Mouse (Mus musculus): ENCODE measurements at regions not wholly inside any gene's neighbourhood (a gene's known extent, or its start where the extent isn't known, plus 50 kb on each side); places are given as distances from the start of the nearest gene placed in this dataset.

DNA sequence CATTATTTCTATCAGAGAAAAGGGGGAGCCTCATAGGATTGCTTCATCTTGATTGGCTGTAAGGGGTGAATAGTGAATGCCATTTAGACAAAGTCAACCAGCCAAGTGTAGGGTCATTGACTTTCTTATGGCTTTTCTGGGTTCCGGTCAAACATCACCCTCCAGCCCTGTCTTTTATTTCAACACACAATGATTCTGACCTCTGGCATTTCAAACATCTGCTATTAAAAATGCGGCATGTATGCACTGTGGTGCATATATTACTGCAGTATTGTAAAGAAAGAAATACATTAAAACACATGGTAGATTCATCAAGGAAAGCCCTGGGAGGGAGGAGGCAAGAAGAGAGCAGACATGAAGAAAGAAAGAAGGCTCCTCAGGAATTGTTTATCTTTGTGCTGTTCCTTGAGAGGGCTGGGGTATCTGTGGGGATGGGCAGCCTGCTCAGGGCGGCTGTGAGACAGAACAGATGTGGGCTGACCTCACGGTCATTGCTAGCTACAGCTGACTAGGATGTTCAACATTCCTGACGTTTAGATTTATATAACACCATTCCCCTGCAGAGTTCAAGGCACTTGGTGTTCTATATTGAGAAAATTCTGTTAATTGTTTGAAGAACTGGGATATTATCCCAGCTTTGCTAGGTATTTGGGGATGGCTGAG is 303.5 kb upstream of the Ppp2r3a start:
- H3K36me3 ChIP-seq (ENCODE audit: control insufficient read depth, insufficient read depth, low read length, poor library complexity, severe bottlenecking): no peaks in the 10 kb centered on the region
- H3K27me3 ChIP-seq (ENCODE audit: control insufficient read depth, insufficient read depth, low read length, poor library complexity, severe bottlenecking): no peaks in the 10 kb centered on the region
- no peak for DNase-seq (ENCODE audit: low read depth, low spot score)

DNA sequence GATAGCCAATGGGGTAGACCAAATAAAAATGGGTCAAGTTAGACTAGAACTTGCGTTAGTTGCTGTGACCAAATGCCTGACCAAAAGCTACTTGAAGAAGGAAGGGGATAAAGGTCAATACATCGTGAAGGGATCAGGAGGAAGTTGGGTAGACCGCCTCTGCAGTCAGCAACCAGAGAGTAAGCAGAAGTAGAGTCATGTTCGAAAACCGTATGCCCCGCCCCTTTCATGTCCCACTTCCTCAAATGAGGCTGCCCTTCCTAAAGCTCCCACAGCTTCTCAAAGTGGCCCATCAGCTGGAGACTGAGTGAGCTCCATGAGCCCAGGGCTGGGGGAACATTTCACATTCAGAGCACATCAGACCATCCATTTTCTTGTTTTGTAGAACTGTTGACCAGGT is 301.2 kb upstream of the Ppp2r3a start:
- no peaks in the 10 kb centered on the region for H3K36me3 ChIP-seq (ENCODE audit: control insufficient read depth, insufficient read depth, low read length, poor library complexity, severe bottlenecking)
- DNase-seq (ENCODE audit: low read depth, low spot score): no peak
- H3K27me3 ChIP-seq (ENCODE audit: control insufficient read depth, insufficient read depth, low read length, poor library complexity, severe bottlenecking): no peaks in the 10 kb centered on the region

- Histone ChIP-seq H3K27me3 (ENCODE audit: control insufficient read depth, insufficient read depth, low read length, poor library complexity, severe bottlenecking) (no peaks in the 10 kb centered on the region), H3K36me3 (ENCODE audit: control insufficient read depth, insufficient read depth, low read length, poor library complexity, severe bottlenecking) (no peaks in the 10 kb centered on the region)
- DNase-seq (ENCODE audit: low read depth, low spot score): no peak
These were observed 299.7 kb upstream of the Ppp2r3a start for GRCm38 (mm10) chr9:101551256-101551655.

- Histone ChIP-seq H3K27me3 (ENCODE audit: control insufficient read depth, insufficient read depth, low read length, poor library complexity, severe bottlenecking) (no peaks in the 10 kb centered on the region), H3K36me3 (ENCODE audit: control insufficient read depth, insufficient read depth, low read length, poor library complexity, severe bottlenecking) (no peaks in the 10 kb centered on the region)
- DNase-seq (ENCODE audit: low read depth, low spot score): no peak
These were observed 294.7 kb upstream of the Ppp2r3a start for GRCm38 (mm10) chr9:101546213-101546832.

DNA sequence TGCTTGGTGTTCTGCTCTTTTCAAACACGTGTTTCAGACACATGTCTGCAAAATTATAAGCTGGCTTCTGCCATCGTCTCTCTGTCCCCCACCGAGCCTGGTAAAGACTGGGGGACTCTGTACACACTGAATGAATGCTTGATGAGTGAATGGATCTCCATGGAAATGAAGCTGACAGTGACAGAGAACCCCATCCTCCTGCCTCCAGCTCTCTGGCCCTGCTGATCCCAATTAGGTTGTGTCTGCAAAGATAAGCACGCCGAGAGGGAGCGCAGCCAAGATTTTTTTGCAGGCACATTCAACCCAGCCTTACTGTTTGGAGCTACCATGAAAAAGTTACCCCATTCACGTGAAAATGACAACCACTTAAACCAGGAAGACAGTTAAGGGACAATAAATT is 266.5 kb upstream of the Ppp2r3a start:
- H3K27me3 ChIP-seq (ENCODE audit: control insufficient read depth, insufficient read depth, low read length, poor library complexity, severe bottlenecking): no peaks in the 10 kb centered on the region
- no peaks in the 10 kb centered on the region for H3K36me3 ChIP-seq (ENCODE audit: control insufficient read depth, insufficient read depth, low read length, poor library complexity, severe bottlenecking)
- DNase-seq (ENCODE audit: low read depth, low spot score): no peak

DNA sequence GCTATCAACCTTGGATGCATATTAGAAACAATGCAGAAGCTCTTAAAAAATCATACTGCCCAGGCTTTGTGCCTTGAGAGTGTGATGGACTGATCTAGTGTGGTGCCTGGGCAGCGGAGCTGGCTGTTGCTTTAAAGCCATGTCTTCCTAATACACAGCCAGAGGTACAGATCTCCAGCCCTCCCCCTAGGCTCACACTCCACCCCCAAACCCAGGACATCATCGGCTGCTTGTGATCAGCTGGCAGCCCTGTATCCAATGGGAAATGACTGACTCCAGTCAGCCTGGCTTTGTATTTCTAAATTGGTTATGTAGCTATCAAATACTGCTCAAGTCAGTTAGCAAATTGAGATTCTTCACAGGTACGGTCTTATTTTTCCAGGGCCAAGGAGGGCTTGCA is 259.2 kb upstream of the Ppp2r3a start:
- DNase-seq (ENCODE audit: low read depth, low spot score): no peak

GRCm38 (mm10) chr9:101509196-101509595 is 257.6 kb upstream of the Ppp2r3a start:
- DNase-seq (ENCODE audit: low read depth, low spot score): no peak

More for the DNA sequence above, 259.2 kb upstream of the Ppp2r3a start:
- Histone ChIP-seq H3K36me3 (ENCODE audit: control insufficient read depth, insufficient read depth, low read length, poor library complexity, severe bottlenecking) (no peaks in the 10 kb centered on the region), H3K27me3 (ENCODE audit: control insufficient read depth, insufficient read depth, low read length, poor library complexity, severe bottlenecking) (no peaks in the 10 kb centered on the region)

GRCm38 (mm10) chr9:101507023-101507690 is 255.6 kb upstream of the Ppp2r3a start:
- no peaks in the 10 kb centered on the region for H3K36me3 ChIP-seq (ENCODE audit: control insufficient read depth, insufficient read depth, low read length, poor library complexity, severe bottlenecking)
- no peak for DNase-seq (ENCODE audit: low read depth, low spot score)
- no peaks in the 10 kb centered on the region for H3K27me3 ChIP-seq (ENCODE audit: control insufficient read depth, insufficient read depth, low read length, poor library complexity, severe bottlenecking)

More at GRCm38 (mm10) chr9:101509196-101509595, 257.6 kb upstream of the Ppp2r3a start:
- Histone ChIP-seq H3K27me3 (ENCODE audit: control insufficient read depth, insufficient read depth, low read length, poor library complexity, severe bottlenecking) (no peaks in the 10 kb centered on the region), H3K36me3 (ENCODE audit: control insufficient read depth, insufficient read depth, low read length, poor library complexity, severe bottlenecking) (no peaks in the 10 kb centered on the region)

DNA sequence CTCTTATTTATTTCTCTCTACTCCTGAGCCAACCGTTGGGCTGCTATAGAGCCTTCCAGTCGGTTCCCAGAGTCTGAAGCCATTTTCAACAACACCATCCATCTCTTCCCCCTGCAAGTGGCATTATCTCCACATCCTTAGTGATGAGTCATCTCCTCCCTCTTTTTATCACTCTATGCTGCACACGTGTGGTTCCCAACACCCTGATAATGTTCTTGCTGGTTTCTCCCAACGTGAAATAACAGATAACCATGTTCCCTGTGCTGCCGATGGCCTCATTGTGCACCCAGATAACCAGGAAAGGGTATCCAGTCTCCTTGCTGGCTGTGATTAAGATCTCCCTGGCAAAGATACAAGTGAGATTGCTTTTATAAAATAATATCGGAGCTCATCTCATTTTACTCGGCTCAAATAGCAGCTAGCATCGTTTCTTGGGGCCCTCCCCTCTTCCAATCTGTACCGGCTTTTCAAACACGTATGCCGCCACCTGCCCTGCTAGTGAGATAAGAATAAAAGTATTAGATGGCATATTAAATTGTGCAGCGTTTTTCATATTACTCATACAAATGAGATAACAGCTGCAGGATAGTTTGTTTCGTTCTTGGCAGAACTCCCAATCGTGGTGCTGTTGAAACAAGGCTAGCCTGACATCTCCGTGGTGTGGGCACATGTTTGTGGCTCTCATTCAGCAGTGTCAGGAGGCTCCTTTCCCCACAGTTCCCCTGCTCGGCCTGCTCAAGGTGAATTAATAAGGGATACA is 250.3 kb upstream of the Ppp2r3a start:
- Histone ChIP-seq H3K27me3 (ENCODE audit: control insufficient read depth, insufficient read depth, low read length, poor library complexity, severe bottlenecking) (no peaks in the 10 kb centered on the region), H3K36me3 (ENCODE audit: control insufficient read depth, insufficient read depth, low read length, poor library complexity, severe bottlenecking) (no peaks in the 10 kb centered on the region)
- DNase-seq (ENCODE audit: low read depth, low spot score): no peak

DNA sequence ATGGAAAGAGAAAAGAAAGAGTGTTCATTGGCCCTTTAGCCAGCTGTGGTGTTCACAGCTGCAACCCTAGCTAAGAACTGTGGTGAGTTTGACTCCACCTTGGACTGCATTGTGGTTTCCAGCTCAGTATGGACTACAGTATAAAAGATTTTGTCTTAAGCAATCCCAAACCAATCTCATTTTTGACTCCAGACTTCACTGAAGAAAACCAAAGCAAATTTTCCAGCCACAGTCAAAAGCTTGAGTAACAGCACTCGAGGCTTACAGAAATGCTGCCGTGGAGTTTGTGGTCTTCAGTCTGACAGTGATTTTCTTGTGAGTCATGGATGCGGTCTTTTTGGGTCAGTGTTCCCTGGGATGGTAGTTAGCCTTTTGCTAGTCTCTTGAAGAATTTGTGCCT is 249.4 kb upstream of the Ppp2r3a start:
- no peak for DNase-seq (ENCODE audit: low read depth, low spot score)
- no peaks in the 10 kb centered on the region for H3K27me3 ChIP-seq (ENCODE audit: control insufficient read depth, insufficient read depth, low read length, poor library complexity, severe bottlenecking)
- H3K36me3 ChIP-seq (ENCODE audit: control insufficient read depth, insufficient read depth, low read length, poor library complexity, severe bottlenecking): no peaks in the 10 kb centered on the region

DNA sequence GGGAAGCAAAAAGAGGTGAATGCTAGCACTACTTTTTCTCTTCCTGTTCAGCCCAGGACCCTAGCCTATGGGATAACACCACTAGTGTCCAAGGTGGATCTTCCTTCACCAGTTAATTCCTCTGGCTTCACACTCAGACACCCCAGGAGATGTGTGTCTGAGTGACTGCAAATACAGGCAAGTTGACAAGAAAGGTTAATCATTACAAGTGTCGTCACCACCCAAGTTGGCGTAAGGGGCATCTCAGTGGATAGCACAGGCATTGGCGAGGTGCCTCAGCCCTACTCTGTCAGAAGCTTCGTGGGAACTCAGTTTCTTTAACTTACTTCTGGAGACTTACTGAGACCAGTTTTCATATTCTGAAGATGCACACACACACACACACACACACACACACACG is 247.1 kb upstream of the Ppp2r3a start:
- no peaks in the 10 kb centered on the region for H3K36me3 ChIP-seq (ENCODE audit: control insufficient read depth, insufficient read depth, low read length, poor library complexity, severe bottlenecking)
- no peak for DNase-seq (ENCODE audit: low read depth, low spot score)
- H3K27me3 ChIP-seq (ENCODE audit: control insufficient read depth, insufficient read depth, low read length, poor library complexity, severe bottlenecking): no peaks in the 10 kb centered on the region

- H3K36me3 ChIP-seq (ENCODE audit: control insufficient read depth, insufficient read depth, low read length, poor library complexity, severe bottlenecking): no peaks in the 10 kb centered on the region
- no peak for DNase-seq (ENCODE audit: low read depth, low spot score)
- no peaks in the 10 kb centered on the region for H3K27me3 ChIP-seq (ENCODE audit: control insufficient read depth, insufficient read depth, low read length, poor library complexity, severe bottlenecking)
These were observed 244.2 kb upstream of the Ppp2r3a start for GRCm38 (mm10) chr9:101495768-101496167.

DNA sequence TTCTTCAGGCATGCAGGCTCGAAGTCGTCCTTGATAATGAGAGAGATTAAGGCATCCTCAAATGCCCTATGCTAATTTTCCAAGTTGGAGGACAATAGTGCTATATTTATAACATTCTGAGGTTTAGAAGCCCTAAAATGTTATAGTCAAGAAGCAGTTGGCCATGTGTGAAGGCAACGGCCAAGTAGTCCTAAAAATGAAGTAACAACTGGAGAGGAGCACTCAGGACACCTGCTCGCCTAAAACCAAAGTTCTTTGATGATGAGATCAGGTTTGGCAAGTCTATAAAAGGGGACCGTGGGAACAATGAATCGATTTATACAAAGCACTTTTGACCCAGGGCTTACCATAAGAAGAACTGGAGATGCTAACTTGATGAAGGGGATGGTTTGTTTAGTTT is 237.4 kb upstream of the Ppp2r3a start:
- Histone ChIP-seq H3K27me3 (ENCODE audit: control insufficient read depth, insufficient read depth, low read length, poor library complexity, severe bottlenecking) (no peaks in the 10 kb centered on the region), H3K36me3 (ENCODE audit: control insufficient read depth, insufficient read depth, low read length, poor library complexity, severe bottlenecking) (no peaks in the 10 kb centered on the region)
- no peak for DNase-seq (ENCODE audit: low read depth, low spot score)

GRCm38 (mm10) chr9:101476223-101476622 is 224.6 kb upstream of the Ppp2r3a start:
- no peak for DNase-seq (ENCODE audit: low read depth, low spot score)
- no peaks in the 10 kb centered on the region for H3K36me3 ChIP-seq (ENCODE audit: control insufficient read depth, insufficient read depth, low read length, poor library complexity, severe bottlenecking)
- no peaks in the 10 kb centered on the region for H3K27me3 ChIP-seq (ENCODE audit: control insufficient read depth, insufficient read depth, low read length, poor library complexity, severe bottlenecking)

- H3K36me3 ChIP-seq (ENCODE audit: control insufficient read depth, insufficient read depth, low read length, poor library complexity, severe bottlenecking): no peaks in the 10 kb centered on the region
- no peak for DNase-seq (ENCODE audit: low read depth, low spot score)
- no peaks in the 10 kb centered on the region for H3K27me3 ChIP-seq (ENCODE audit: control insufficient read depth, insufficient read depth, low read length, poor library complexity, severe bottlenecking)
These were observed 221.5 kb upstream of the Ppp2r3a start for GRCm38 (mm10) chr9:101473074-101473461.

All from splenic B cell, adult 2 months (primary cell).